Mouse (Mus musculus): ENCODE measurements around the gene Arl13a.
"Not testable (repeated sequence)": the region's sequence is repeated elsewhere in the genome, so short reads cannot be mapped to it uniquely, and the experiment has no call there.

Gene Arl13a

DNA sequence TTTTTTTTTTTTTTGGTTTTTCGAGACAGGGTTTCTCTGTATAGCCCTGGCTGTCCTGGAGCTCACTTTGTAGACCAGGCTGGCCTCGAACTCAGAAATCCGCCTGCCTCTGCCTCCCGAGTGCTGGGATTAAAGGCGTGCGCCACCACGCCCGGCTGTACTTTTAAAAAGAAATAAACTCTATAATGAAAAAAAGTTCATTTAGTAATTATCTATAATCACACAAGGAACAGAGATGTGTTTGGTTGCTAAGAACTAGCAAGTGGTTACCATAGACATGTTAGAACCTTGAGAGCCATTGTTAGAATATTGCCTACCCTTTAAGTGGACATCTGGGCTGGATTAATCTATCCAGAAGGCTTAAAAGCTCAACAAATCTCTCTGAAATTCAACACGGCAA is at the start of gene Arl13a:
Gene Arl13a (plus strand): TSS at position 301 of the 400 bp plus-strand sequence.
- not testable (repeated sequence) for DNase-seq (ENCODE audit: low spot score in 2 of 2)

DNA sequence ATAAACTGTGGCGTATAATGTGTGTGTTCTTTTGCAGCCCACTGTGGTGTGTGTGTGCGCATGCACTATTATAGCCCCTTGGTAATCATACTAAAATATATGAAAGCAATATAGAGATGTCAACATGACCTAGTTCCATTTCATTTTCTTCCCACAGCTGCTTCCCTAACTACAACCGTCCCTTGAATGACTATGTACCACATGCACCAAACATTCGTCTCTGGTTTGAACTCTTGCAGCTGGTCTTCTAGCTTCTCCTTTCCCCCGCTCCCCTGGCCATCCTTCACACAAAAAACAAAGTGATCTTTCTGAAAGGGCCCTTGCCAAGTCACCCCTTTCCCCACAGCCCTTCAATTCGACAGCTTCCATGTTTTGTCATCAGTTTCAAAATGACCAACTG is 47.3 kb upstream of the Arl13a start:
- no peak for DNase-seq (ENCODE audit: low spot score in 2 of 2)

DNA sequence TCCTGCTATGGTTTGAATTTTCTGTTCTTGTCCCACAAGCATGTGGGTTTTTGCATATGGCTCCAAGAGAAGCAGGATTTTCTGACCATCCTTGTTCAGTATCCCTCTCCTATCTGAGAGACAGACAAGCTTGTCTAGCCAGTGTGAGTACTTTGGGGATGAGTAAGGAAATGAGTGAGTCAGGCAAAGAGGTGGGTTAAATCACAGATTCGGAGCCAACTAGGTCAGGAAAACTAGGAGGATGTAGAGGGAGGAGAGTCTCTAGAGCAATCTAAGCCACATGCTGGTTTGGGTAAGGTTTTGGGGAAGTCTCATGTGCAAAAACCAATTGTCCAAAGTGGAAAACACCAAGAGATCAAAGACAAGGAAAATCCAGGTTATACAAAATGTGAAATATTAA is 45.8 kb upstream of the Arl13a start:
- no peak for DNase-seq (ENCODE audit: low spot score in 2 of 2)

- DNase-seq (ENCODE audit: low spot score in 2 of 2): no peak
Measured at GRCm38 (mm10) chrX:134141986-134142385, 45.3 kb upstream of the Arl13a start.

DNA sequence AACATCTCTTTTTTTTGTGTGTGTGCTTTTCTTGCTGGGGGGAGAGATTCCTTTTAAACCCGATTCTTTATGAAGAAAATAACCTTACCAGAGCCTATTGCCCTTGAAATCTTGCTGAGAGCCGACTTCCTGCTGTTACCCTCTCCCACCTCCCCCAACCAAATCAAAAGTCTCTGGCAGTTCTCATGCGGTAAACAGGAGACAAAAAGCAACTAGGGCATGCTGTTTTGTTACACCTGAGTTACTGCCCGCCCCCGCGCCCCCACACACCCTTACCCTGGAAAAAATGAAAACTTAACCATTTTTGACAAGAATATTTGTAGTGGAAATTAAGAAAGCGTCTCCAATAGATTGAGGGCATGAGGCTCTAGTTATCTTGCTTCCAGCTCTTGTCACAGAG is 29.1 kb upstream of the Arl13a start:
- no peak for DNase-seq (ENCODE audit: low spot score in 2 of 2)

DNA sequence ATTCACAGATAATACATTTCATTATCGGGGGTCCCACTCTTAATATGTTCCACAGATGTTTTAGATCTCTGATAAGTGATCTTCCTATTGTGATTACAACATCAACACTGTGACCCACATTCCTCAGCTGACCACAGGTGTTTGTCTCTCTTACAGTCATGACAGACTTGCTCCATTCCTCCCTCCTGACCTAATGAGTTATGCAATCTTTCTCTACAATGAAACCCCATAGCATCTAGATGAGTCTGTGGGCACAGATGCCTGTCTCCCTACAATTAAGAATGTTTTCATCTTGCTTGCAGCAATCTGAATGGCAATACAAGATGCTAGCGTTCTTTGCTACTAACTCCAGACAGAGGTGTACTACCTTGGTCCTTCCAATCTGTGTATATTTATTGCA is 26.9 kb upstream of the Arl13a start:
- no peak for DNase-seq (ENCODE audit: low spot score in 2 of 2)

- no peak for DNase-seq (ENCODE audit: low spot score in 2 of 2)
Measured at GRCm38 (mm10) chrX:134162043-134162720, 25.1 kb upstream of the Arl13a start, which contains the start of gene Xkrx. Gene Xkrx (minus strand): TSS chrX:134162076.

GRCm38 (mm10) chrX:134162826-134163225 is 24.5 kb upstream of the Arl13a start:
- DNase-seq (ENCODE audit: low spot score in 2 of 2): no peak

DNA sequence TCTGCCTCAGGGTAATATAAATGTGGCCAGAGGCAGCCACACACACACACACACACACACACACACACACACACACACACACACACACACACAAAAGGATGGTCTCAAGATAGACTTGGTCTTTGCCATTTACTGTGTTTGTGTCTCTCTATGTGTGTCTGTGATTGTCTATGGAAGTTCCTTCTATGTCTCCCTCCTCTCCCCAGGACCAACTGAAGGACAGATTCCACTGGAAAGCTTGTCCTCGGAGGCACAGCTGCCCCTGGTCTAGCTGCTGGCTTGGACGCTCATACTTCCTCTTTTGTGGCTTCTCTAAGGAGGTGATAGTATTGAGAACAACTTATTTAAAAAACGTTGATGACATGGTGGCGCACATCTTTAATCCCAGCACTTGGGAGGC is 23.8 kb upstream of the Arl13a start:
- DNase-seq (ENCODE audit: low spot score in 2 of 2): no peak

- no peak for DNase-seq (ENCODE audit: low spot score in 2 of 2)
Measured at GRCm38 (mm10) chrX:134170584-134170983, 16.7 kb upstream of the Arl13a start.

DNA sequence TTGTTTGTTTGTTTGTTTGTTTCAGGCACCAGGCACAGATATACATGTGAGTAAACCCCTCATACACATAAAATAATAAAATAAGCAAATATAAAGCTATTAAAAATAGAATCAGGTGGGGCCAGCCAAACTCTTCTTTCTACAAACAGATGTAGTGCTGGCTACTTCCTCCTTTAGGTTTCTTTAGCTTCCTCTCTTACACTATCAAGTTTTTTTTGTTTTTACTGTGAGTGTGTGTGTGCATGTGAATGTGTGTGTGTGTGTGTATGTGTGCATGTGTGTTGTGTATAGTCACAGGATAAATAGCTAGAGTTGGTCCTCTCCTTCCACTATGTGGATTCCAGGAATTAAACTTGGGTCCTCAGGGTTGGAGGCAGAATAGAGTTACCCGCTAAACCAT is 12.6 kb upstream of the Arl13a start:
- no peak for DNase-seq (ENCODE audit: low spot score in 2 of 2)

GRCm38 (mm10) chrX:134208491-134208890 is 21.2 kb downstream of the Arl13a start:
- DNase-seq (ENCODE audit: low spot score in 2 of 2): no peak

- no peak for DNase-seq (ENCODE audit: low spot score in 2 of 2)
Measured at GRCm38 (mm10) chrX:134211151-134211642, 23.9 kb downstream of the Arl13a start.

DNA sequence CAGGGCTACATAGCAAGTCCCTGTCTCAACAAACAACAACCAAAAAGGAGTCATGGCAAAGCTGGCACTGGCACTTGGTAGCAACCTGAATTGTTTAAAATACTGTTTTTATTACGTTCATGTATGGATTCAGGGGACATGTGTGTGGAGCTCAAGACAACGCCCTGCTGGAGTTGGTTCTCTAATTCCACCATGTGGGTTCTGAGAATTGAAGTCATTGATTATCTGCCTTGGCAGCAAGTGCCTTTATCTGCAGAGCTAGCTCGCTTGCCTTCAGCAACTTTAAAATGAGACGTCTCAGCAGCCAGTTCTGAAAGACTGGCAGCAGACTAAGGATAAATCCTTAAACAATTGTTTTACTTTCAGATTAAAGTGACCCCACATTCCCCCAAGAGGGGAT is 30.9 kb downstream of the Arl13a start:
- DNase-seq (ENCODE audit: low spot score in 2 of 2): no peak

GRCm38 (mm10) chrX:134220618-134221017 is 33.3 kb downstream of the Arl13a start:
- DNase-seq (ENCODE audit: low spot score in 2 of 2): no peak

DNA sequence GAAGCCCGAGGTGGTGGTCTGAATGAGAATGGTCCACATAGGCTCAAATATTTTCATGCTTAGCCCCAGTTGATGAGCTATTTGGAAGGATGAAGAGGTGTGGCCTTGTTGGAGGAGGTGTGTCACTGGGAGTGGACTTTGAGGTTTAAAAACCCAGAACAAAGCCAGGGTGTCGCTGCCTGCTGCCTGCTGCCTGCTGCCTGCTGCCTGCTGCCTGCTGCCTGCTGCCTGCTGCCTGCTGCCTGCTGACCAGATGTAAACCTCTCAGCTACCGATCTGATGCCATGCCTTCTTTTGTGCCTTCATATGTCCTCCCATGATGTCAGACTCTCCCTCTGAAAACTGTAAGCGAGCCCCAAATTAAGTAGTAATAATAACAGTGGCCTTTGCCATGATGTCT is 34.6 kb downstream of the Arl13a start, which contains the start of gene Nox1:
Gene Nox1 (minus strand): TSS at position 101 of the 400 bp plus-strand sequence.
- no peak for DNase-seq (ENCODE audit: low spot score in 2 of 2)

DNA sequence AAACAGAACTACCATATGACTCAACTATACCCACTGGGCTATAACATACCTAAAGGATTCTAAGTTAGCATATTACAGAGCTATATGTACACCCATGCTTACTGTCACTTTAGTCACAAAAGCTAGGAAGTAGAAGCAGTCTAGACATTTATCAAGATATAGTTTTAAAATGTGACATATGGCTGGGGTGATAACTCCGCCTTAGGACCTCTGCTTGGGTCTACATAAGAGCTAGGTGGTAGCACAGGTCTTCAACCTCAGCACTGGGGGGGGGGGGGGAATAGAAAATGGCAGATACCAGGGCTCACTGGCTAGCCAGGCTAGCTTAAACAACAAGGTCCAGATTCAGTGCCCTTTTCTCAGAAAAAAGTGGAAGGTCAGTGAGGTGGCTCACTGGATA is 45.7 kb downstream of the Arl13a start:
- no peak for DNase-seq (ENCODE audit: low spot score in 2 of 2)

GRCm38 (mm10) chrX:134238266-134238665 is 51.0 kb downstream of the Arl13a start:
- DNase-seq (ENCODE audit: low spot score in 2 of 2): no peak

GRCm38 (mm10) chrX:134245946-134246345 is 58.6 kb downstream of the Arl13a start:
- no peak for DNase-seq (ENCODE audit: low spot score in 2 of 2)

- peak in 1 of 2 experiments; percentile 18 for DNase-seq (ENCODE audit: low spot score in 2 of 2)
Measured at GRCm38 (mm10) chrX:134248202-134248601, 60.9 kb downstream of the Arl13a start.
